Mouse (Mus musculus): ENCODE data around the gene Hcar2. TPM values are rescaled to one million over a fixed set of nuclear protein-coding genes. Genes with fewer than 3 reads are reported as not detected.

The Hcar2 gene
- polyA plus RNA-seq, 1 experiment from 2014 or later: not detected

DNA sequence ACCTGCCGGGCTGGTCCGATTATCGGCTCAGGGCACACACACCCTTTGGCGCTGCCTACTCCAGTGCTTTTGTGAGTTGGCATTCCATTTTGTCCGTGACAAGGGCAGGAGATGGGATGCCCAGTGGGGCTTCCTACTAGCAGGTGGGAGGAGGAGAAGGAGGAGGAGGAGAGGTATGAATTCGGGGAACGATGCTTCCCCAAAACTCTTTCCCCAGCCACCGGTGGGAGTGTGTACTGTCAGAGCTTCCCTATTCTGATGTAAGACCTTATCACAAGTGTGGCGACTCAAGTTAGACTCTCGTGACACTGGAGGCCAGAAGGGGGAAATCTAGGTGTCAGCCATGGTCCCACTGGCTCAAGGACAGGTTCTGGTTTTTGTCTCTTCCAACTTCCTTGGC is 19.0 kb upstream of the Hcar2 start:
- H3K4me3 ChIP-seq: no peak overlapping the region
- H3K4me1 ChIP-seq: 0 out of 2 replicates have a peak, but pooled peaks cover 3% of the 10 kb centered on the region
- H3K9me3 ChIP-seq (replicated peaks): no peaks in the 10 kb centered on the region
- 85% methylated on average over 10 of the region's 10 CpGs for WGBS
- H3K27ac ChIP-seq (replicated peaks): no peak overlapping the region
- no peaks in the 10 kb centered on the region for H3K27me3 ChIP-seq (ENCODE audit: low read depth, poor library complexity, severe bottlenecking)
- H3K36me3 ChIP-seq: no peaks in the 10 kb centered on the region
- no peak for DNase-seq (ENCODE audit: low spot score)

DNA sequence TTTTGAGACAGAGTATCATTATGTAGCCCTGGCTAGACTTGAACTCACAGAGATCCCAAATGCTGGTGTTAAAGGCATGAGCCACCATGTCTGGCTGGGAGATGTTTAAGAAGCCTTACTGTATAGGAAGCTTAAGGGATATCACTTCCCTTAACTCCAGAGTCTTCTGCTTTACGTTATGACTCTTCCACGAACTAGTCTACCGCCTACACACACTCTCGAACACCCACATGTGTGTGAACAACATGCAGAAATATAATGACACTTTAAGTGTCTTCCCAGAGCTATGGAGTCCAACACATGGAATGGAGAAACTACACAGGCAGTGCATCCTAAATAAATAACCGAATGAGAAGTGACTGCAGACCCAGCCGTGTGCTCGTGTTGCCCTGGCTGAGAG is 18.6 kb upstream of the Hcar2 start:
- H3K27me3 ChIP-seq (ENCODE audit: low read depth, poor library complexity, severe bottlenecking): no peaks in the 10 kb centered on the region
- H3K4me3 ChIP-seq: no peak overlapping the region
- H3K4me1 ChIP-seq: 0 out of 2 replicates have a peak, but pooled peaks cover 3% of the 10 kb centered on the region
- H3K36me3 ChIP-seq: no peaks in the 10 kb centered on the region
- no peak for DNase-seq (ENCODE audit: low spot score)
- WGBS: 89% methylated on average over 7 of the region's 7 CpGs
- H3K27ac ChIP-seq (replicated peaks): no peak overlapping the region
- H3K9me3 ChIP-seq (replicated peaks): no peaks in the 10 kb centered on the region

DNA sequence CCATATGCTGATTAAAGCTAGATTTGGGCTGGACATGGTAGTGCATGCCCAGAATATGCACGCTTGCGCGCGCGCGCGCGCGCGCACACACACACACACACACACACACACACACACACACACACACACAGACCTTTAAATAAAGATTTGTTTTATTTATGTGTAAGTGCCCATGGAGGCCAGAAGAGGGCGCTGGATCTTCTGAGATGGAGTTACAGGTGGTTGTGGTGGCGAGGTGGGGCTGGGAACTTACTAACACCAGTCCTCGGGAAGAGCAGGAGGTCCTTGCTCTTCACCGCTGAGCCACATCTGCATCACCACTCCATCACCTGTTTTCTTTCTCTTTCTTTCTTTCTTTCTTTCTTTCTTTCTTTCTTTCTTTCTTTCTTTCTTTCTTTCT is 15.5 kb upstream of the Hcar2 start:
- no peaks in the 10 kb centered on the region for H3K27me3 ChIP-seq (ENCODE audit: low read depth, poor library complexity, severe bottlenecking)
- no peaks in the 10 kb centered on the region for H3K36me3 ChIP-seq
- H3K27ac ChIP-seq (replicated peaks): no peak overlapping the region
- no peak for DNase-seq (ENCODE audit: low spot score)
- no peak overlapping the region for H3K4me3 ChIP-seq
- 79% methylated on average over 14 of the region's 14 CpGs for WGBS
- H3K9me3 ChIP-seq (replicated peaks): no peaks in the 10 kb centered on the region
- H3K4me1 ChIP-seq: 0 out of 2 replicates have a peak, but pooled peaks cover 3% of the 10 kb centered on the region

DNA sequence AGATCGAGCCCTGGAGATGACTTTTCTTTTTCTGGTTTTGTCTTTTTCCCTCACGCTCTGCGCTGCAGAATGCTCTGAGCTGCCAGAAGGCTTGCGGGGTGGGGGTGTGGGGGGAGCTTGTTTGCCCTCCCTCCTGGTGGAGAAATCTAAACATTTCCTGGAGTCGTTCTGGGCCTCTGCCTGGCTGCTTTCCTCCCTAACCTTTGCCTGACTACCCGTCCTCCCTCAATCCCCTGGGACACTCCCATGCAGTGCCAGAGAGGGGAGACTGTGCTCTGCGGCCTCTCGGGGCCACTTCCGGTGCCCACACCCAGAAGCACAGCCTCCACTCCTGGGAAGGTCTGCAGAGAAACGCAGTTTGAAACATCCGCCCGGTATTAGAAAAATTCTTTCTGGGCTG is 14.6 kb upstream of the Hcar2 start, which contains the start of gene Hcar1:
Gene Hcar1, minus strand, starts transcription at position 93 of the 400 bp plus-strand sequence.
- H3K27ac ChIP-seq (replicated peaks): no peak within 1 kb of the TSS
- 72% methylated on average over 12 of the region's 12 CpGs for WGBS
- no peaks in the 10 kb centered on the region for H3K36me3 ChIP-seq
- H3K27me3 ChIP-seq (ENCODE audit: low read depth, poor library complexity, severe bottlenecking): no peaks in the 10 kb centered on the region
- H3K4me3 ChIP-seq: no peak within 1 kb of the TSS
- H3K9me3 ChIP-seq (replicated peaks): no peaks in the 10 kb centered on the region
- DNase-seq (ENCODE audit: low spot score): no peak
- 0 out of 2 replicates have a peak, but pooled peaks cover 3% of the 10 kb centered on the region for H3K4me1 ChIP-seq

DNA sequence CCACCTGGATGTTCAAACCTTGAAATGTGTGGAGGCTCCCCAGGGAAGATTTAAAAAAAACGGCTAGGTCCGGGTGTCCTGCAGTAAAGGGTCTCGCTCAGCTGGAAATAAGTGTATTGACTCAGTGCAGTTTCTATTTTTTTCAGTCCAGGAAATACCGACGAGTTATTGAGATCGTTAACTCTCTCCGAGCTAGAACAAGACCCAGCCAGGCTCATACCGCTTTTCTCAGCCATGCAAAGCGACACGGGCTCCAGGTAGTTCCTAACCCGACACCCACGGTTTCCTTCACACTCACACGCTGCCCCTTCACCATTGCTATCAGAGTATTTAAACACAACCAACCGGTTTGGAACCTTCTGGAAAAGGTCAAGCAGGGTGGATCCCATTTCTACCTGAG is 12.8 kb upstream of the Hcar2 start:
- no peaks in the 10 kb centered on the region for H3K9me3 ChIP-seq (replicated peaks)
- H3K36me3 ChIP-seq: no peaks in the 10 kb centered on the region
- H3K27me3 ChIP-seq (ENCODE audit: low read depth, poor library complexity, severe bottlenecking): no peaks in the 10 kb centered on the region
- DNase-seq (ENCODE audit: low spot score): no peak
- 0 out of 2 replicates have a peak, but pooled peaks cover 3% of the 10 kb centered on the region for H3K4me1 ChIP-seq
- H3K27ac ChIP-seq (replicated peaks): no peak overlapping the region
- WGBS: 85% methylated on average over 14 of the region's 14 CpGs
- H3K4me3 ChIP-seq: no peak overlapping the region

DNA sequence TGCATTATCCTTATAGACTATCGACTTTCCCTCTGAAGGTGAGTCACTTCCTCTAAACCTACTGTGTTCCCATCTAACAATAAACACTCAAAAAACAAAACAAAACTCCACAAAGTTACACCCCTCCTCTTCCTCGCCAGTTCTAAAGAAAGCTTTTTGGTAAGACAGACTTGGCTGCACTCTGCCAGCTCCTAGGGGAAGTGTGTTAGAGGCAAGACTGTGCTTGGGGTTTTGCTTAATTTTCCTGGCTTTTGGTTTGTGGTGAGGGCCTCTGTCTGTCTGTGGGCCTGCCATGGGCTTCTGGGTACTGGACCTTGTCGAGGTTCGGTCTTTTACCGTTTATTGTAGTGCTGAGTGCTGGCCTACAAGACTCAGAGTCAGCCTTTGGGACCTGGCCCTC is 8.9 kb upstream of the Hcar2 start:
- no peak overlapping the region for H3K4me3 ChIP-seq
- WGBS: 90% methylated on average over 5 of the region's 5 CpGs

DNA sequence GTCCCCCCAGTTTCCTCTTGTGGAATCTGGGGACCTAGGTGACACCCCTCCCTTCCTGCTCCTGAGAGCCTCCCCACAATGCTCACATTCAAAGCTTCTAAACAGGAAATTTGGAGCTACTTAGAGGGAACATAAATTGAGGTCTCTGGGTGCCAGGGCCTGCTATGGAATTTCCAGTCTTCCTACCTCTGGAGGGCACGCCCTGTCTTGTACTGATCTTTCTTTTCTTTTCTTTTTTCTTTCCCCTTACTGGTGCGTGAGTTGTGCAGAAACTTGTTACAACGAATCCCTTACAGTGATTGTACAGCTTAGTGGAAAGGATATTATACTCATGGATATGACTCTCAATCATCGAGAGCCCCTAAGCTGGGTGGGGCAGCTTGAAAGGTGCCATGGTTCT is 4.3 kb upstream of the Hcar2 start:
- Histone ChIP-seq H3K9me3 (replicated peaks) (no peaks in the 10 kb centered on the region), H3K27me3 (ENCODE audit: low read depth, poor library complexity, severe bottlenecking) (no peaks in the 10 kb centered on the region), H3K4me3 (no peak overlapping the region), H3K27ac (replicated peaks) (no peak overlapping the region), H3K36me3 (no peaks in the 10 kb centered on the region), H3K4me1 (no peaks in the 10 kb centered on the region)
- no peak for DNase-seq (ENCODE audit: low spot score)
- 85% methylated on average over 4 of the region's 4 CpGs for WGBS

More for the DNA sequence above, 8.9 kb upstream of the Hcar2 start:
- Histone ChIP-seq H3K27me3 (ENCODE audit: low read depth, poor library complexity, severe bottlenecking) (no peaks in the 10 kb centered on the region), H3K9me3 (replicated peaks) (no peaks in the 10 kb centered on the region), H3K4me1 (no peaks in the 10 kb centered on the region), H3K36me3 (no peaks in the 10 kb centered on the region), H3K27ac (replicated peaks) (no peak overlapping the region)
- DNase-seq (ENCODE audit: low spot score): no peak

DNA sequence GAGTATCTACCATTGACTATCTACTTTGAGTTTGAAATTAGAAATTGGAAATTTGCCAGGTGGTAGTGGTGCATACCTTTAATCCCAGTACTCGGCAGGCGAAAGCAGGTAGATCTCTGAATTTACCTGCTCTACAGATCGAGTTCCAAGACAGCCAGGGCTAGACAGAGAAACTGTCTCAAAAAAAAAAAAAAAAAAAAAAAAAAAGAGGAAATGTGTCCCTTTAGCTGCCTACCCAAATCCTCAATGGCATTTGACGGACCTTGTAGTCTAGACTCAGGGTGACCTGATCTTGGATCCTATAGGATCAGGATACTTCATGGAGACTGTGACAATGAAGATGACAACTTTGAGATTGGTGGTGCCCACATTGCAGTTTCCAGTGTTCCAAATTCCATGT is 1.2 kb upstream of the Hcar2 start:
- H3K4me1 ChIP-seq: no peaks in the 10 kb centered on the region
- H3K4me3 ChIP-seq: no peak overlapping the region
- DNase-seq (ENCODE audit: low spot score): no peak
- H3K27me3 ChIP-seq (ENCODE audit: low read depth, poor library complexity, severe bottlenecking): no peaks in the 10 kb centered on the region
- WGBS: 94% methylated on average over 4 of the region's 4 CpGs
- no peak overlapping the region for H3K27ac ChIP-seq (replicated peaks)
- no peaks in the 10 kb centered on the region for H3K9me3 ChIP-seq (replicated peaks)
- H3K36me3 ChIP-seq: no peaks in the 10 kb centered on the region

DNA sequence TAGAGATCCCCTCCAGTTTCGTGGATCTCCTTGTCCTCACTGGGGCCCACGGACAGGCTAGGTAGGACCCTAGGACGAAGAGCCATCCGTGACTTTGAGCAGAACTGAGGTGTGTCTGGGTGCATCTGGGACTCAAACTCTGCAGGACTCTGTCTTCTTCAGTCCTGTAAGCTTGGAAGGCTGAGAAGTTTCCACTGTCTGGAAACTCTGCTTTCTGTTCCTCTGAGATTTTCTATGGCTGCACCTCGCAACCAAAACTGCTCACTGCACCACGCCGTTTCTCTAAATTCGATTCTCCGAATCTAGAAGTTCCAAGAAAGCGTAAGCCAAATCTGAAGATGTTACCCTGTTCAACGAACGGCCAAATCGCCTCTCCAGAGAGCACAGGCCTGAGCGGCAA is 1.4 kb downstream of the Hcar2 start:
- Histone ChIP-seq H3K4me3 (no peak overlapping the region), H3K27ac (replicated peaks) (no peak overlapping the region), H3K36me3 (no peaks in the 10 kb centered on the region), H3K9me3 (replicated peaks) (no peaks in the 10 kb centered on the region), H3K4me1 (peaks cover 7% of the 10 kb centered on the region), H3K27me3 (ENCODE audit: low read depth, poor library complexity, severe bottlenecking) (no peaks in the 10 kb centered on the region)
- DNase-seq (ENCODE audit: low spot score): no peak
- 89% methylated on average over 14 of the region's 14 CpGs for WGBS

DNA sequence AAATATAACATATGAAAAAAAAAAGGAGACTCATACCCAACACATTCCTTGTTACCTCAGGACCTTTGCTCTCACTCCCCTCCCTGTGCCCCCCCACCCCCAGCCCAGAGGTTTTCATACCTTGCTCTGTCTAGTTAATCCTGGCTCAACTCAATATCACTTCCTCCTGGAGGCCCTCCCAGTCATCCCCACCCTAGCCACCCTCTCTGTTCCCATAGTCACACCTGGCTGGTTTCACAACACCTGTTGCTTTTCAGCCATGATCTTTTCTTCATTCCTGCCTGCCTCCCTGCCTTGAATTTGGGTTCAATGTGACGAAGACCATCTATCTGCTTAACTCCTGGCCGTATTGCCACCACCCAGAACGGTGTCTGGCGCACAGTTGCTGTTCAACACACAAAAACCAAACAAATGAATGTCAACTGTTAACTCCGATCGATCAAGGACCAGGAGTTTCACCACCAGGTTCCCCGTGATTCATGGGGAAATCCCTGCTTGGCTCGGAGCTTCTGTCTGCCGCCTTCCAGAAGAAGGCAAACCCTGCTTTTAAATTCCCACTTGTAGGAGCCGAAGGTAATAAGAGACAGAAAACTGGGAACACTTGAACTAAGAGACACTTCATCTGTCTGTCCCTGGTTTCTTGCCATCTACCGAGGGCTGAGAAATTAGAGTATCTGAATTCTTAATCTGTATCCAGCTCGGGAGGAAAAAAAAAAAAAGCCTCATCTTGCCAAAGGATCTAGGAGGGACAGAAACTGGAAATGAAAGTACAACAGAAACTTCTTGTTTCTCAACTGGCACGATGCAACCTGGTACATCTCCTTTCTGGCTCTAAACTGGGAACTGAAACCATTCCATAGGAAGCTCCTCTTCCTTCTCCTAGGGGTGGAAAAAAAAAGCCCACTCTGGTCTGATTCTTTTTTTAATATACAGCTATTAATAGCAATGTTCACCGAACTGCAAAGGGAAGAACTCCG is 2.6 kb downstream of the Hcar2 start:
- no peak for DNase-seq (ENCODE audit: low spot score)
- Histone ChIP-seq H3K27me3 (ENCODE audit: low read depth, poor library complexity, severe bottlenecking) (no peaks in the 10 kb centered on the region), H3K9me3 (replicated peaks) (no peaks in the 10 kb centered on the region), H3K36me3 (no peaks in the 10 kb centered on the region), H3K27ac (replicated peaks) (no peak overlapping the region), H3K4me1 (peaks cover 7% of the 10 kb centered on the region), H3K4me3 (no peak overlapping the region)
- WGBS: 91% methylated on average over 15 of the region's 15 CpGs

DNA sequence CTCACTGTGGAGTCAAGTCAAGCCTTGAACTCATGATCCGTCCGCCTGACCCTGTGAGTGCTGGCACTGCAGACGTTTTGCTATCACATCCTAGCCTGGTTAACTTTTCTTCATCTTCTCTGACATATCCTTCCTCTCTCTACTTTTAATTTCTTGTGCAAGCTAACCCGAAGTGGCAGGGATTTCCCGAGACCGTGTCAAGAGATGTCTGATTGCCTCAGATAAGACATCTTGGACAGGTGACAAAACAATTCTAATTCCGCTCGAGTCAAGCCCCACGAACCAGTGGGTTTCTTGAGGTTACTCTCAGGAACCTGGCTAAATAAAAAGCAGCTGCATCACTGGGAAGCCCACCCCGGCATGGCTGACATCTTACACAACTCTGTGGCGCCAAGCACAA is 6.5 kb downstream of the Hcar2 start:
- WGBS: 83% methylated on average over 11 of the region's 11 CpGs
- no peak for DNase-seq (ENCODE audit: low spot score)

DNA sequence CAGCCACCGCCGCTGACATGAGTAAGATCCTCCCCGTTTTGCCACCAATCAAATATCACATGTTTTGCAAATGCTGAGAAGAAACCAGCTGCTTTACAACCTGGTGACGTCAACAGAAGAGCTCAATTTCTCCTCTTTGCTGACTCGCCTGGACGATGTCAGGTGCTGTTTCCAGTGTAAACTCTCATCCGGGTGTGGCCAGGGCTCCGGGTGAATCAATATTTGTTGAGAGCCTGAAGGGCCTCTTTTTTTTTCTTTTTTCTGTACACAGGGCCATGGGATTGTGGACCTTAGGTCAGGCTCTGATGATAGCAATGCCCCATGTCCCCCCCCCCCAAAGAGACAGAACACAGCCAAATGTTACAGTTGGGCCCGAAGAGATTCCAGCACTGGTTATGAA is 10.8 kb downstream of the Hcar2 start:
- H3K27me3 ChIP-seq (ENCODE audit: low read depth, poor library complexity, severe bottlenecking): no peaks in the 10 kb centered on the region
- H3K4me3 ChIP-seq: no peak overlapping the region
- H3K4me1 ChIP-seq: no peaks in the 10 kb centered on the region
- H3K36me3 ChIP-seq: no peaks in the 10 kb centered on the region
- DNase-seq (ENCODE audit: low spot score): no peak
- no peak overlapping the region for H3K27ac ChIP-seq (replicated peaks)
- 88% methylated on average over 9 of the region's 9 CpGs for WGBS
- peaks cover 5% of the 10 kb centered on the region; the same call in 1 of the 2 replicates for H3K9me3 ChIP-seq (replicated peaks)

More for the DNA sequence above, 6.5 kb downstream of the Hcar2 start:
- Histone ChIP-seq H3K4me1 (peaks cover 7% of the 10 kb centered on the region), H3K9me3 (replicated peaks) (peaks cover 5% of the 10 kb centered on the region; the same call in 1 of the 2 replicates), H3K27me3 (ENCODE audit: low read depth, poor library complexity, severe bottlenecking) (no peaks in the 10 kb centered on the region), H3K4me3 (no peak overlapping the region), H3K36me3 (no peaks in the 10 kb centered on the region), H3K27ac (replicated peaks) (no peak overlapping the region)

DNA sequence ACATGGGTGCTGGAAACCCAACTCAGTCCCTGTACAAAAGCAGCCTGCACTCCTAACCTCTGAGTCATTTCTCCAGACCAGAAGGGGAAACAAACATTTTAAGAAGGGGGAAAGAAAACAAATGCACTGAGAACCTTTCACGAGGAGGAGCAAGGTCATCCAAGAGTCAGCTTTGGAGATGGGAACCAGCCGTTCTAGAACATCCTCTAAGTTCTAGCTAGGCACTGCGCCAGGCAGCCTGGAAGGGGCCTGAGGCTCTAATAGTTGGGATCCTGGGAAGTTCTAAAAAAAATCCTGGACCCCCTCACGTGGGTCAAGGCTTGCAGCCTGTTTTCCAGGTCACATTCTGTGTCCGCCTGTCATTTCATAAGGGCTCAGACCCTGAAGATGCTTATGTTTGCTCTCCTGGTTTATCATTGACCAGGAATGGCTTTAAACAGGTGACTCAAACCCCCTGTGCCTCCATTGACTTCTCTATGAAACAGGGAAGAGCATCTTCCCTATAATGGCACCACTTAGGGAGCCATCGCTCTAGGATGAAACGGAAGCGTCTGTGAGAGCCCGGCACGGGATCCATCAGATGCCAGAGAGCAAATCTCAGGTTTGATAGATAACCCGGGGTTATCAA is 11.3 kb downstream of the Hcar2 start:
- no peak for DNase-seq (ENCODE audit: low spot score)
- H3K27me3 ChIP-seq (ENCODE audit: low read depth, poor library complexity, severe bottlenecking): no peaks in the 10 kb centered on the region
- WGBS: 91% methylated on average over 11 of the region's 11 CpGs
- no peaks in the 10 kb centered on the region for H3K36me3 ChIP-seq
- peaks cover 5% of the 10 kb centered on the region; the same call in 1 of the 2 replicates for H3K9me3 ChIP-seq (replicated peaks)
- H3K27ac ChIP-seq (replicated peaks): no peak overlapping the region
- H3K4me1 ChIP-seq: no peaks in the 10 kb centered on the region
- no peak overlapping the region for H3K4me3 ChIP-seq
